Mouse (Mus musculus): ENCODE results near the gene Gm49354.

- TF ChIP-seq GATA1 (IDR thresholded peaks at IDR 0.05; ENCODE audit: borderline replicate concordance, low read length) = no peak
- TF ChIP-seq FLI1 (IDR thresholded peaks at IDR 0.05; ENCODE audit: low read length) = no peak
Measured at GRCm38 (mm10) chr13:59731652-59732051, 50.4 kb downstream of the Gm49354 start, which contains the start of gene Spata31d1d.
